Mouse (Mus musculus): ENCODE measurements around the gene Nufip2. TPM values are rescaled to one million over a fixed set of nuclear protein-coding genes. Genes with fewer than 3 reads are reported as not detected.
A peak's percentile ranks its signal among the peaks of the same experiment; 100 is the strongest.
"Not testable (repeated sequence)": the region's sequence is repeated elsewhere in the genome, so short reads cannot be mapped to it uniquely, and the experiment has no call there.

Gene Nufip2
- 9.9 and 10.3 TPM in 2 replicates for polyA plus RNA-seq (2014; fragmentation: Nextera tagmentation; extraction: Ambion mirVana)

GRCm38 (mm10) chr11:77685383-77686265, at the start of gene Nufip2:
Nufip2 (plus strand) TSS chr11:77686155.
- Histone ChIP-seq H3K4me2 (replicated peaks; ENCODE audit: low read depth, low read length) (peak within 1 kb of the TSS; percentile 70), H3K4me3 (ENCODE audit: low read depth, low read length) (peak within 1 kb of the TSS; percentile 82), H3K4me1 (ENCODE audit: control insufficient read depth, insufficient read depth, low read length) (peaks cover 6% of the 10 kb centered on the region; the same call in 1 of the 2 replicates), H3K9ac (replicated peaks; ENCODE audit: low read depth, low read length) (peak within 1 kb of the TSS; percentile 93), H3K36me3 (ENCODE audit: control insufficient read depth, insufficient read depth, low read length) (no peaks in the 10 kb centered on the region), H3K27ac (ENCODE audit: low read length) (peak within 1 kb of the TSS; percentile 96), H3K27me3 (ENCODE audit: control insufficient read depth, insufficient read depth, low read length) (no peaks in the 10 kb centered on the region), H3K9me3 (ENCODE audit: control insufficient read depth, low read depth, low read length) (no peaks in the 10 kb centered on the region)
- peak; percentile 98 for ATAC-seq (ENCODE audit: insufficient number of reproducible peaks, insufficient read depth, low FRiP score, low read depth)
- under 1% methylated on average over 38 of the region's 38 CpGs for WGBS

- Histone ChIP-seq H3K4me1 (ENCODE audit: control insufficient read depth, insufficient read depth, low read length) (no peaks in the 10 kb centered on the region), H3K4me3 (ENCODE audit: low read depth, low read length) (no peak overlapping the region), H3K4me2 (replicated peaks; ENCODE audit: low read depth, low read length) (no peak overlapping the region), H3K36me3 (ENCODE audit: control insufficient read depth, insufficient read depth, low read length) (no peaks in the 10 kb centered on the region), H3K9ac (replicated peaks; ENCODE audit: low read depth, low read length) (no peak overlapping the region), H3K27me3 (ENCODE audit: control insufficient read depth, insufficient read depth, low read length) (no peaks in the 10 kb centered on the region), H3K27ac (ENCODE audit: low read length) (no peak overlapping the region), H3K9me3 (ENCODE audit: control insufficient read depth, low read depth, low read length) (no peaks in the 10 kb centered on the region)
- ATAC-seq (ENCODE audit: insufficient number of reproducible peaks, insufficient read depth, low FRiP score, low read depth): no peak
- WGBS: 76% methylated on average over 9 of the region's 9 CpGs
Measured at GRCm38 (mm10) chr11:77641390-77641789, 44.6 kb upstream of the Nufip2 start.

DNA sequence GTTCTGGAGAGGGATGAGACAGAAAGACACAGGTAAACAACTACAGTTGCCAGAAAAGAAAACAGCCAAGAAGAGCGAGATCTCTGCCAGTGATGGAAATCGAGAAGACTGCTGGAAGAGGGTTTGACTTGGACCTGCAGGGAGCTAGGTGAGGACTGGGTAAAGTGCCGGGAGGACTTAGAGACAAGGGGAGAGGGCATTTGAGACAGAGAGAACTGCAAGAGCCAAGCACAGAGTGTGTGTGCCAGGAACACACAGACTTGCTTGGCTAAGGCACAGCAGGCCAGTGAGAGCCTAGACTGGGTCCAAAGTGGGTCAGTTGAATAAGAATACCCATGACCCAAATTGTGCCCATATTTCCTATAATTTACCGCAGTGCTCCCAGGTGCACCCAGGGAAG, 40.5 kb upstream of the Nufip2 start:
- Histone ChIP-seq H3K27ac (ENCODE audit: low read length) (no peak overlapping the region), H3K36me3 (ENCODE audit: control insufficient read depth, insufficient read depth, low read length) (no peaks in the 10 kb centered on the region), H3K4me3 (ENCODE audit: low read depth, low read length) (no peak overlapping the region), H3K9ac (replicated peaks; ENCODE audit: low read depth, low read length) (no peak overlapping the region), H3K4me1 (ENCODE audit: control insufficient read depth, insufficient read depth, low read length) (no peaks in the 10 kb centered on the region), H3K27me3 (ENCODE audit: control insufficient read depth, insufficient read depth, low read length) (no peaks in the 10 kb centered on the region), H3K4me2 (replicated peaks; ENCODE audit: low read depth, low read length) (no peak overlapping the region), H3K9me3 (ENCODE audit: control insufficient read depth, low read depth, low read length) (no peaks in the 10 kb centered on the region)
- WGBS: 81% methylated on average over 4 of the region's 4 CpGs
- ATAC-seq (ENCODE audit: insufficient number of reproducible peaks, insufficient read depth, low FRiP score, low read depth): no peak

- Histone ChIP-seq H3K27me3 (ENCODE audit: control insufficient read depth, insufficient read depth, low read length) (no peaks in the 10 kb centered on the region), H3K27ac (ENCODE audit: low read length) (no peak overlapping the region), H3K9me3 (ENCODE audit: control insufficient read depth, low read depth, low read length) (no peaks in the 10 kb centered on the region), H3K4me2 (replicated peaks; ENCODE audit: low read depth, low read length) (no peak overlapping the region), H3K4me3 (ENCODE audit: low read depth, low read length) (no peak overlapping the region), H3K36me3 (ENCODE audit: control insufficient read depth, insufficient read depth, low read length) (no peaks in the 10 kb centered on the region), H3K9ac (replicated peaks; ENCODE audit: low read depth, low read length) (no peak overlapping the region), H3K4me1 (ENCODE audit: control insufficient read depth, insufficient read depth, low read length) (no peaks in the 10 kb centered on the region)
- 69% methylated on average over 7 of the region's 7 CpGs for WGBS
- no peak for ATAC-seq (ENCODE audit: insufficient number of reproducible peaks, insufficient read depth, low FRiP score, low read depth)
Measured at GRCm38 (mm10) chr11:77648878-77649277, 37.1 kb upstream of the Nufip2 start.

GRCm38 (mm10) chr11:77652484-77652883, 33.5 kb upstream of the Nufip2 start:
- 58% methylated on average over 6 of the region's 6 CpGs for WGBS
- Histone ChIP-seq H3K4me3 (ENCODE audit: low read depth, low read length) (no peak overlapping the region), H3K27me3 (ENCODE audit: control insufficient read depth, insufficient read depth, low read length) (no peaks in the 10 kb centered on the region), H3K36me3 (ENCODE audit: control insufficient read depth, insufficient read depth, low read length) (no peaks in the 10 kb centered on the region), H3K9ac (replicated peaks; ENCODE audit: low read depth, low read length) (no peak overlapping the region), H3K9me3 (ENCODE audit: control insufficient read depth, low read depth, low read length) (no peaks in the 10 kb centered on the region), H3K4me1 (ENCODE audit: control insufficient read depth, insufficient read depth, low read length) (no peaks in the 10 kb centered on the region), H3K27ac (ENCODE audit: low read length) (no peak overlapping the region), H3K4me2 (replicated peaks; ENCODE audit: low read depth, low read length) (no peak overlapping the region)
- ATAC-seq (ENCODE audit: insufficient number of reproducible peaks, insufficient read depth, low FRiP score, low read depth): no peak

DNA sequence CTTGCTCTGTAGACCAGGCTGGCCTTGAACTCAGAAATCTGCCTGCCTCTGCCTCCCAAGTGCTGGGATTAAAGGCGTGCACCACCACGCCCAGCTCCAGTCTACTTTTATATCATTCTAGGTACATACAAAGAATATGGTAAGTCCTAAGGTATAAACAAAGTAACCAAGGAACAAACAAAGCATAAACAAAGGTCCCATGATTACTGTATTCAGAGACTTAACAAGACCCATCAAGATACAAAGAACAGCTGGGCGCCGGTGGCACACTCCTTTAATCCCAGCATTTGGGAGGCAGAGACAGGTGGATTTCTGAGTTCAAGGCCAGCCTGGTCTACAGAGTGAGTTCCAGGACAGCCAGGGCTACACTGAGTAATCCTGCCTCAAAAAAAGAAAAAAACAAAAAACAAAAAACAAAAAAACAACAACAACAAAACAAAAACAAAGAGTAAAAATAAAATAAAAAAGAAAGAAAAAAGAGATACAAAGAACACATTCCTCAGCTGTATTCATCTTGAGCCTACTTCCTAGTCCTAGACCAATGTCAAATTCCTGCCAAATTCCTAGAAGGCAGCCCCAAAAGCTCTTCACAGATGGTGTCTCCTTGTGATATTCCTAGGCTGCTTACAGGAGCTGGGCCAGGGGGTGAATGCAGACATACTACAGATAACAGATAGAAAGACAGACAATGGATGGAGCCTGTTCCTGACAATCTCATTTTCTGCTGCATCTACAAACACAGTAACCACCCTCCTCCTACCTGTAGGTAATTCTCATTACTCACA, 32.4 kb upstream of the Nufip2 start:
- ATAC-seq (ENCODE audit: insufficient number of reproducible peaks, insufficient read depth, low FRiP score, low read depth); H3K27ac ChIP-seq (ENCODE audit: low read length); H3K4me1 ChIP-seq (ENCODE audit: control insufficient read depth, insufficient read depth, low read length); H3K9me3 ChIP-seq (ENCODE audit: control insufficient read depth, low read depth, low read length); H3K4me3 ChIP-seq (ENCODE audit: low read depth, low read length); H3K36me3 ChIP-seq (ENCODE audit: control insufficient read depth, insufficient read depth, low read length); H3K9ac ChIP-seq (replicated peaks; ENCODE audit: low read depth, low read length); H3K4me2 ChIP-seq (replicated peaks; ENCODE audit: low read depth, low read length); H3K27me3 ChIP-seq (ENCODE audit: control insufficient read depth, insufficient read depth, low read length): not testable (repeated sequence)
- 93% methylated on average over 4 of the region's 4 CpGs for WGBS

DNA sequence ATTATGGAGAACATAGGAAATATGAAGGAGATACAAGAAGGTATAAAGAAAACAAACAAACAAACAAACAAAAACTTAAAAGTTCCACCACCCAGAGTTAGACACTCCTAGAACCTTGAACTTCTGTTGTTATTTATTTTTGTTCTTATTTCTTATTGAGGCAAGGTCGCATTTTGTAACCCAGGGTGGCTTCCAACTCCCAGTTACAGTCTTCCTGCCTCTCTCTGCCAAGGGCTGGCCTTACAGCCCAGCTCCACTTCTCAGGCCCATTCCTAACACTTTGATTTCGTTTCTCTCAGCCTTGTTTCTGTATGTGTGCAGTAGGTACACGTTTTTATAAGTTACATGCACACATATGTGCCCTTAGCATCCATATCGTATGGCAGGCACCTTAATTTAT, 26.0 kb upstream of the Nufip2 start:
- Histone ChIP-seq H3K4me1 (ENCODE audit: control insufficient read depth, insufficient read depth, low read length) (no peaks in the 10 kb centered on the region), H3K36me3 (ENCODE audit: control insufficient read depth, insufficient read depth, low read length) (no peaks in the 10 kb centered on the region), H3K9me3 (ENCODE audit: control insufficient read depth, low read depth, low read length) (no peaks in the 10 kb centered on the region), H3K27ac (ENCODE audit: low read length) (no peak overlapping the region), H3K4me3 (ENCODE audit: low read depth, low read length) (no peak overlapping the region), H3K27me3 (ENCODE audit: control insufficient read depth, insufficient read depth, low read length) (no peaks in the 10 kb centered on the region), H3K4me2 (replicated peaks; ENCODE audit: low read depth, low read length) (no peak overlapping the region), H3K9ac (replicated peaks; ENCODE audit: low read depth, low read length) (no peak overlapping the region)
- 58% methylated on average over 4 of the region's 4 CpGs for WGBS
- no peak for ATAC-seq (ENCODE audit: insufficient number of reproducible peaks, insufficient read depth, low FRiP score, low read depth)

DNA sequence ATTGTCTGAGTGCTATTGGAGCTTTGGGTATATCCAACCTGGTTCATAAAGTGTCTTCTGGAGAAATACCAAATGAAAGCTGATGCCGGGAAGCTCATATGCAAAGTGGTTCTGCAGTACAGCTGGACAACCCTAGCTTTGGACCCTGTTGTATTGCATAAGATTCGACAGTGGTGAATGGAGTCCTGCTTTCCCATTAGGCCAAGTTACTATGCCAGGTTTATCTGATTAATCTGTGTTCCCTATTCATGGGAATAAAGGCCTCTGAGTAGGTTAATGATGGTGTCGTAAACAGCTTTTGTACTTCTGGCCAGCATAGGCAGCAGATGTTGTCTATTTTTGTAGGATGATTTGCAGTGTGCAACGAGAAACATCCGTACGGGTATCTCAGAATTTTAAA, 22.3 kb upstream of the Nufip2 start:
- WGBS: 71% methylated on average over 6 of the region's 6 CpGs
- no peak for ATAC-seq (ENCODE audit: insufficient number of reproducible peaks, insufficient read depth, low FRiP score, low read depth)

More for the DNA sequence above, 22.3 kb upstream of the Nufip2 start:
- Histone ChIP-seq H3K9ac (replicated peaks; ENCODE audit: low read depth, low read length) (no peak overlapping the region), H3K4me3 (ENCODE audit: low read depth, low read length) (no peak overlapping the region), H3K4me1 (ENCODE audit: control insufficient read depth, insufficient read depth, low read length) (no peaks in the 10 kb centered on the region), H3K27ac (ENCODE audit: low read length) (no peak overlapping the region), H3K27me3 (ENCODE audit: control insufficient read depth, insufficient read depth, low read length) (no peaks in the 10 kb centered on the region), H3K36me3 (ENCODE audit: control insufficient read depth, insufficient read depth, low read length) (no peaks in the 10 kb centered on the region), H3K9me3 (ENCODE audit: control insufficient read depth, low read depth, low read length) (no peaks in the 10 kb centered on the region; the same call in 1 of the 2 replicates), H3K4me2 (replicated peaks; ENCODE audit: low read depth, low read length) (no peak overlapping the region)

Measured in stomach, embryonic 14.5 days (tissue).